Mouse (Mus musculus) CH12.LX (cell line): ENCODE measurements at regions not wholly inside any gene's neighbourhood (a gene's known extent, or its start where the extent isn't known, plus 50 kb on each side); places are given as distances from the start of the nearest gene placed in this dataset.

Experiments used
- DNase-seq: peaks from one replicate; pipeline ENCODE4 v3.0.0-alpha.2; 2013; ENCODE audit errors: extremely low read depth
- H3K27ac ChIP-seq: 2 replicates; pipeline ENCODE4 v1.5.1; 2012; ENCODE audit warnings: low read depth, mild to moderate bottlenecking, control low read depth, moderate library complexity; ENCODE audit not compliant: insufficient read depth
- H3K27me3 ChIP-seq: replicated peaks from 2 replicates; pipeline ENCODE3; 2012; ENCODE audit warnings: inconsistent platforms
- H3K36me3 ChIP-seq, 2 experiments: replicated peaks in 1 of 2; 2 replicates each; pipeline versions ENCODE3 to v1.6.1; 2012; ENCODE audit warnings: inconsistent platforms in 1 of 2, low read length in 1 of 2, mild to moderate bottlenecking in 1 of 2, mixed read lengths in 1 of 2, moderate library complexity in 1 of 2; ENCODE audit not compliant: control insufficient read depth in 1 of 2, insufficient read depth in 1 of 2
- H3K4me1 ChIP-seq, 2 experiments: 2 replicates each; pipeline ENCODE4 v1.6.1; 2012; ENCODE audit warnings: inconsistent platforms in 1 of 2, moderate library complexity in 1 of 2; ENCODE audit not compliant: insufficient read depth in 2 of 2, control insufficient read depth in 1 of 2
- H3K4me2 ChIP-seq: 2 replicates; pipeline ENCODE4 v1.6.1; 2012; ENCODE audit warnings: low read depth, mild to moderate bottlenecking, control low read depth; ENCODE audit not compliant: poor library complexity, insufficient read depth, severe bottlenecking
- H3K4me3 ChIP-seq, 3 experiments: fragments of 150-350 bp in 1 of 3; sonication (generic) in 1 of 3; replicated peaks in 1 of 3; 2 replicates each; pipeline versions ENCODE3 to v1.5.1; 2011 to 2012; ENCODE audit warnings: low read depth in 2 of 3, low read length in 2 of 3, mild to moderate bottlenecking in 2 of 3, moderate library complexity in 2 of 3, control low read depth in 1 of 3, improper control_type of control experiment in 1 of 3, inconsistent platforms in 1 of 3, mixed read lengths in 1 of 3; ENCODE audit not compliant: poor library complexity in 1 of 3
- H3K79me2 ChIP-seq: replicated peaks from 2 replicates; pipeline ENCODE4 v1.6.1; 2012; ENCODE audit warnings: mild to moderate bottlenecking, moderate library complexity; ENCODE audit not compliant: control insufficient read depth, poor library complexity, insufficient read depth, severe bottlenecking; ENCODE audit errors: extremely low read depth
- H3K9ac ChIP-seq: 2 replicates; pipeline ENCODE4 v1.6.1; 2012; ENCODE audit warnings: low read depth, mild to moderate bottlenecking, control low read depth, moderate library complexity; ENCODE audit not compliant: insufficient read depth
- H3K9me3 ChIP-seq: replicated peaks from 2 replicates; pipeline ENCODE3; 2012; ENCODE audit warnings: low read length, inconsistent platforms, mixed read lengths
- BHLHE40 ChIP-seq: IDR thresholded peaks from 2 replicates; pipeline ENCODE4 v1.6.1; 2011; ENCODE audit warnings: mild to moderate bottlenecking, low read depth, low read length, improper control_type of control experiment
- CHD2 ChIP-seq: IDR thresholded peaks from 2 replicates; pipeline ENCODE4 v1.6.1; 2011; ENCODE audit warnings: low read length, improper control_type of control experiment
- E2F4 ChIP-seq: IDR thresholded peaks from 2 replicates; pipeline ENCODE4 v1.6.1; 2011; ENCODE audit warnings: low read depth, low read length, improper control_type of control experiment; ENCODE audit not compliant: insufficient replicate concordance
- ELF1 ChIP-seq: IDR thresholded peaks from 2 replicates; pipeline ENCODE4 v1.6.1; 2014; ENCODE audit warnings: low read depth, mild to moderate bottlenecking, inconsistent platforms, low read length, improper control_type of control experiment
- JUN ChIP-seq: IDR thresholded peaks from 2 replicates; pipeline ENCODE4 v1.6.1; 2011; ENCODE audit warnings: low read depth, mild to moderate bottlenecking, low read length, improper control_type of control experiment, moderate library complexity; ENCODE audit not compliant: insufficient read depth
- JUND ChIP-seq: conservative IDR thresholded peaks from 2 replicates; pipeline ENCODE4 v1.6.1; 2011; ENCODE audit warnings: low read depth, low read length, improper control_type of control experiment
- MAZ ChIP-seq: IDR thresholded peaks from 2 replicates; pipeline ENCODE4 v1.6.1; 2012; ENCODE audit warnings: low read depth, mild to moderate bottlenecking, inconsistent platforms, low read length, improper control_type of control experiment, moderate library complexity
- MEF2A ChIP-seq: IDR thresholded peaks from 2 replicates; pipeline ENCODE4 v1.6.1; 2014; ENCODE audit warnings: low read depth, mild to moderate bottlenecking, inconsistent platforms, low read length, improper control_type of control experiment, borderline replicate concordance
- MYC ChIP-seq: IDR thresholded peaks from 2 replicates; pipeline ENCODE4 v1.6.1; 2011; ENCODE audit warnings: low read depth, mild to moderate bottlenecking, improper control_type of control experiment, low read length
- NELFE ChIP-seq: IDR thresholded peaks from 2 replicates; pipeline ENCODE4 v1.6.1; 2011; ENCODE audit warnings: low read depth, low read length, improper control_type of control experiment
- NRF1 ChIP-seq: IDR thresholded peaks from 2 replicates; pipeline ENCODE4 v1.6.1; 2014; ENCODE audit warnings: low read depth, mild to moderate bottlenecking, inconsistent platforms, low read length, improper control_type of control experiment, moderate library complexity
- PAX5 ChIP-seq: IDR thresholded peaks from 2 replicates; pipeline ENCODE4 v1.6.1; 2012; ENCODE audit warnings: low read length, inconsistent platforms, mixed read lengths
- POLR2A ChIP-seq: IDR thresholded peaks from 2 replicates; pipeline ENCODE4 v1.6.1; 2011; ENCODE audit warnings: low read depth, mild to moderate bottlenecking, improper control_type of control experiment, low read length
- RAD21 ChIP-seq: IDR thresholded peaks from 2 replicates; pipeline ENCODE4 v1.6.1; 2011; ENCODE audit warnings: low read depth, mild to moderate bottlenecking, low read length, improper control_type of control experiment, moderate library complexity
- RCOR1 ChIP-seq: conservative IDR thresholded peaks from 2 replicates; pipeline ENCODE4 v1.6.1; 2012; ENCODE audit warnings: low read depth, mild to moderate bottlenecking, inconsistent platforms, low read length, improper control_type of control experiment
- SIN3A ChIP-seq: IDR thresholded peaks from 2 replicates; pipeline ENCODE4 v1.6.1; 2012; ENCODE audit warnings: low read length, improper control_type of control experiment, inconsistent platforms
- USF1 ChIP-seq: IDR thresholded peaks from 2 replicates; pipeline ENCODE4 v1.6.1; 2014; ENCODE audit warnings: low read depth, mild to moderate bottlenecking, inconsistent platforms, low read length, improper control_type of control experiment
- ZC3H11A ChIP-seq: IDR thresholded peaks from 2 replicates; pipeline ENCODE4 v1.6.1; 2012; ENCODE audit warnings: low read depth, mild to moderate bottlenecking, inconsistent platforms, low read length, improper control_type of control experiment
- ZNF384 ChIP-seq: IDR thresholded peaks from 2 replicates; pipeline ENCODE4 v1.6.1; 2012; ENCODE audit warnings: low read depth, low read length, improper control_type of control experiment, inconsistent platforms
- dilution Hi-C: fragments of 300-500 bp; cut with MboI; formaldehyde crosslinking; loops from 2 replicates; pipeline ENCODE4 v1.14.3; 2020; ENCODE audit warnings: low sequenced_read_pairs; ENCODE audit not compliant: extremely low pct_unique_long_range_greater_than_20kb, extremely low pct_ligation_motif_present
- in situ Hi-C: fragments of 300-500 bp; cut with MboI; formaldehyde crosslinking; loops from 3 replicates; pipeline ENCODE4 v1.14.3; 2019; ENCODE audit warnings: low sequenced_read_pairs, low pct_ligation_motif_present, low pct_unique_long_range_greater_than_20kb, mixed read lengths

DNA sequence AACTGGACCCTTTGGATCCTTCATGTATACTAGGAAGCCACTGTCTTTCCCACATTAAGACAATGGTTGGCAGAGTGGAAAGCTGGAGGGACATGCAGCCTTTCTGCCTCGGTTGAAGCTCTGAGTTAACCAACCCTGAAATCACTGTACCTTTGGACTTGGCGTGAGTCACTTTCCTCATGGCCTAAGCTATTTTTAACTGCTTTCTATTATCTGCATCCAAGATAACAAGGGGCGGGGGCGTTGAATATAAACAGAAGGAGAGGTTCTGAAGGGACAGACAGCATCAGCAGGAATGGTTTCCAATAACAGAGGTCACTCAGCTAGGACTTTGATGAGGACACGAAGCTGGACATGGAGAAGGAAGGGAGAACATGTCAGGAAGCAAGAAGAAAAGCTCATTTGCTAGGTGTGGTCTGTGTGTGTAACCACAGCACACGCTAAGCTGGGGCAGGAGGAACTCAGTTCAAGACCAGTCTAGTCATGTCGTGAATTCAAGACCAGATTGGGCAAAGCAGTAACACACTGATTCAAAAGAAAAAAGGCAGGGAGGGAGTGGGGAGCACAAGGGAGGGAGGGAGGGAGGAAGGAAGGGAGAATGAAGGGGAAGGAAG is 64.1 kb upstream of the Armc2 start:
- no peak overlapping the region for H3K27ac ChIP-seq
- no peak for DNase-seq
- H3K4me2 ChIP-seq, result no peak overlapping the region
- H3K9ac ChIP-seq, result no peak overlapping the region
- no peak for TF ChIP-seq PAX5
- no peak for TF ChIP-seq BHLHE40
- TF ChIP-seq JUND, result no peak
- no peak for TF ChIP-seq SIN3A
- no peak for TF ChIP-seq RAD21
- no peak for TF ChIP-seq ZC3H11A
- TF ChIP-seq ZNF384, result no peak
- TF ChIP-seq MEF2A, result no peak
- no peak for TF ChIP-seq NELFE
- no peak for TF ChIP-seq USF1
- H3K79me2 ChIP-seq, result no peaks in the 10 kb centered on the region
- in situ Hi-C loops, result no loop called here
- peaks cover 3% of the 10 kb centered on the region for H3K9me3 ChIP-seq
- dilution Hi-C loops, result no loop called here
- H3K27me3 ChIP-seq, result no peaks in the 10 kb centered on the region
- H3K4me1 ChIP-seq, result 0 out of 4 replicates have a peak, but pooled peaks cover 0 to 2% of the 10 kb centered on the region in 2 experiments
- no peak overlapping the region for H3K4me3 ChIP-seq
- H3K36me3 ChIP-seq, result no peaks in the 10 kb centered on the region

DNA sequence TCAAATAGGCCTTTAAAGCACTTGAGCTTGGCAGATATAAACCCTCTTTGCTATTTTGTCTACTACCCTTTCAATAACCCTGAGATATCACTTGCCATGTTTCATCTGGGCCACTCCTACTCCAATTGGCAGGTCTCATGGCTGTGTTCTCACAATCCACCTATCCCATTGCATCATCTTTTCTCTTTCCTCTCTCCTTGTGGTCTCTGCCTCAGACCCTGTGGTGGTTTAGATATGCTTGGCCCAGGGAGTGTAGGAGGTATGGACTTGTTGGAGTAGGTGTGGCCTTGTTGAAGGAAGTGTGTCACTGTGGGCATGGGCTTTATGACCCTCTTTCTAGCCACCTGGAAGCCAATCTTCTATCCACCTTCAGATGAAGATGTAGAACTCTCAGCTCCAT is 61.5 kb upstream of the Armc2 start:
- dilution Hi-C loops (no loop called here), in situ Hi-C loops (no loop called here)
- 0 out of 4 replicates have a peak, but pooled peaks cover 0 to 2% of the 10 kb centered on the region in 2 experiments for H3K4me1 ChIP-seq
- TF ChIP-seq JUN (no peak), RCOR1 (no peak), POLR2A (no peak), MYC (no peak)
- H3K79me2 ChIP-seq, result no peaks in the 10 kb centered on the region
- no peaks in the 10 kb centered on the region for H3K36me3 ChIP-seq
- H3K4me2 ChIP-seq, result no peak overlapping the region
- no peak overlapping the region for H3K4me3 ChIP-seq
- no peaks in the 10 kb centered on the region for H3K27me3 ChIP-seq
- H3K9ac ChIP-seq, result no peak overlapping the region
- H3K27ac ChIP-seq, result no peak overlapping the region
- DNase-seq, result no peak
- peaks cover 3% of the 10 kb centered on the region for H3K9me3 ChIP-seq

DNA sequence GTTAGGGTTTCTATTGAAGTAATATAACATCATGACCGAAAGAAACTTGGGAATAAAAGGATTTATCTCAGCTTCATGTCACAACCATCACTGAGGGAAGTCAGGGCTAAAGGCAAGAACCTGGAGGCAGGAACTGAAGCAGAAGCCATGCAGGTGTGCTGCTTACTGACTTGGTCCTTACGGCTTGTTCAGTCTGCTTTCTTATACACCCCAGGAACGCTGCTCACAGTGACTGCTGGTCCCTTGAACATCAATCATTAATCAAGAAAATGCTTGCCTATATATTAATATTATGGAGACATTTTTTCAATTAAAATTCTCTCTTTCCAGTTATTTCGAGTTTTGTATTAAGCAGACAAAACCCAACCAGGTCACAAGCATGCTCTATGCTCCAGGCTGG is 58.5 kb upstream of the Armc2 start:
- no peak overlapping the region for H3K27ac ChIP-seq
- in situ Hi-C loops (no loop called here), dilution Hi-C loops (no loop called here)
- peaks cover 3% of the 10 kb centered on the region for H3K9me3 ChIP-seq
- no peaks in the 10 kb centered on the region for H3K79me2 ChIP-seq
- no peaks in the 10 kb centered on the region for H3K27me3 ChIP-seq
- H3K36me3 ChIP-seq, result no peaks in the 10 kb centered on the region
- H3K4me1 ChIP-seq, result 0 out of 4 replicates have a peak, but pooled peaks cover 0 to 2% of the 10 kb centered on the region in 2 experiments
- TF ChIP-seq CHD2, result no peak
- no peak for TF ChIP-seq E2F4
- no peak for TF ChIP-seq NRF1
- no peak for TF ChIP-seq USF1
- no peak for TF ChIP-seq SIN3A
- no peak for TF ChIP-seq JUN
- TF ChIP-seq ELF1, result no peak
- TF ChIP-seq ZNF384, result no peak
- no peak for TF ChIP-seq MAZ
- no peak for TF ChIP-seq NELFE
- H3K4me2 ChIP-seq, result no peak overlapping the region
- no peak overlapping the region for H3K4me3 ChIP-seq
- DNase-seq, result no peak
- no peak overlapping the region for H3K9ac ChIP-seq
